Mouse (Mus musculus): ENCODE data around the gene Gatd1. TPM values are rescaled to one million over a fixed set of nuclear protein-coding genes. Genes with fewer than 3 reads are reported as not detected.

Gene Gatd1
- polyA plus RNA-seq, 1 experiment, result 36.7 TPM

- no peak overlapping the region for H3K27ac ChIP-seq (ENCODE audit: insufficient read depth, low read length)
- peak overlapping the region; percentile 40; the same call in 1 of the 2 replicates for H3K4me3 ChIP-seq (ENCODE audit: low read depth, low read length)
- no peaks in the 10 kb centered on the region for H3K27me3 ChIP-seq (ENCODE audit: control insufficient read depth, insufficient read depth, low read length, poor library complexity, severe bottlenecking)
- H3K4me1 ChIP-seq (ENCODE audit: control insufficient read depth, insufficient read depth, low read length), result peaks cover 2% of the 10 kb centered on the region
- TF ChIP-seq EP300 (IDR thresholded peaks at IDR 0.05; ENCODE audit: insufficient read depth, low read depth, low read length), result no peak
- no peak for TF ChIP-seq CTCF (IDR thresholded peaks at IDR 0.05; ENCODE audit: low read depth, low read length)
- TF ChIP-seq POLR2A (IDR thresholded peaks at IDR 0.05; ENCODE audit: insufficient read depth, low read length), result no peak
- peaks cover 14% of the 10 kb centered on the region for H3K36me3 ChIP-seq (ENCODE audit: control insufficient read depth, insufficient read depth, low read length, poor library complexity, severe bottlenecking)
- H3K9ac ChIP-seq (ENCODE audit: low read depth, poor library complexity, severe bottlenecking), result no peak overlapping the region
- no peaks in the 10 kb centered on the region for H3K9me3 ChIP-seq (replicated peaks; ENCODE audit: control insufficient read depth, insufficient read depth, low read length, poor library complexity, severe bottlenecking)
These were observed 20.5 kb upstream of the Gatd1 start for GRCm38 (mm10) chr7:141434464-141434863.

- Histone ChIP-seq H3K9ac (ENCODE audit: low read depth, poor library complexity, severe bottlenecking) (no peak overlapping the region), H3K9me3 (replicated peaks; ENCODE audit: control insufficient read depth, insufficient read depth, low read length, poor library complexity, severe bottlenecking) (no peaks in the 10 kb centered on the region), H3K36me3 (ENCODE audit: control insufficient read depth, insufficient read depth, low read length, poor library complexity, severe bottlenecking) (peaks cover 9% of the 10 kb centered on the region), H3K27ac (ENCODE audit: insufficient read depth, low read length) (no peak overlapping the region), H3K4me1 (ENCODE audit: control insufficient read depth, insufficient read depth, low read length) (peaks cover 2% of the 10 kb centered on the region), H3K4me3 (ENCODE audit: low read depth, low read length) (no peak overlapping the region), H3K27me3 (ENCODE audit: control insufficient read depth, insufficient read depth, low read length, poor library complexity, severe bottlenecking) (no peaks in the 10 kb centered on the region)
- TF ChIP-seq EP300 (IDR thresholded peaks at IDR 0.05; ENCODE audit: insufficient read depth, low read depth, low read length) (no peak), CTCF (IDR thresholded peaks at IDR 0.05; ENCODE audit: low read depth, low read length) (no peak), POLR2A (IDR thresholded peaks at IDR 0.05; ENCODE audit: insufficient read depth, low read length) (no peak)
These were observed 19.8 kb upstream of the Gatd1 start for GRCm38 (mm10) chr7:141433517-141434400.

GRCm38 (mm10) chr7:141432741-141433516, 19.0 kb upstream of the Gatd1 start:
- no peak overlapping the region for H3K27ac ChIP-seq (ENCODE audit: insufficient read depth, low read length)
- no peak overlapping the region for H3K4me3 ChIP-seq (ENCODE audit: low read depth, low read length)
- H3K4me1 ChIP-seq (ENCODE audit: control insufficient read depth, insufficient read depth, low read length), result peaks cover 2% of the 10 kb centered on the region
- no peaks in the 10 kb centered on the region for H3K9me3 ChIP-seq (replicated peaks; ENCODE audit: control insufficient read depth, insufficient read depth, low read length, poor library complexity, severe bottlenecking)
- H3K9ac ChIP-seq (ENCODE audit: low read depth, poor library complexity, severe bottlenecking), result no peak overlapping the region
- H3K27me3 ChIP-seq (ENCODE audit: control insufficient read depth, insufficient read depth, low read length, poor library complexity, severe bottlenecking), result no peaks in the 10 kb centered on the region
- peaks cover under 1% of the 10 kb centered on the region; the same call in 1 of the 2 replicates for H3K36me3 ChIP-seq (ENCODE audit: control insufficient read depth, insufficient read depth, low read length, poor library complexity, severe bottlenecking)
- no peak for TF ChIP-seq CTCF (IDR thresholded peaks at IDR 0.05; ENCODE audit: low read depth, low read length)
- TF ChIP-seq POLR2A (IDR thresholded peaks at IDR 0.05; ENCODE audit: insufficient read depth, low read length), result no peak
- TF ChIP-seq EP300 (IDR thresholded peaks at IDR 0.05; ENCODE audit: insufficient read depth, low read depth, low read length), result no peak

- TF ChIP-seq CTCF (IDR thresholded peaks at IDR 0.05; ENCODE audit: low read depth, low read length), result no peak
- TF ChIP-seq POLR2A (IDR thresholded peaks at IDR 0.05; ENCODE audit: insufficient read depth, low read length), result no peak
- TF ChIP-seq EP300 (IDR thresholded peaks at IDR 0.05; ENCODE audit: insufficient read depth, low read depth, low read length), result no peak
- Histone ChIP-seq H3K9me3 (replicated peaks; ENCODE audit: control insufficient read depth, insufficient read depth, low read length, poor library complexity, severe bottlenecking) (no peaks in the 10 kb centered on the region), H3K9ac (ENCODE audit: low read depth, poor library complexity, severe bottlenecking) (no peak overlapping the region), H3K27me3 (ENCODE audit: control insufficient read depth, insufficient read depth, low read length, poor library complexity, severe bottlenecking) (no peaks in the 10 kb centered on the region), H3K27ac (ENCODE audit: insufficient read depth, low read length) (no peak overlapping the region), H3K36me3 (ENCODE audit: control insufficient read depth, insufficient read depth, low read length, poor library complexity, severe bottlenecking) (no peaks in the 10 kb centered on the region), H3K4me3 (ENCODE audit: low read depth, low read length) (no peak overlapping the region), H3K4me1 (ENCODE audit: control insufficient read depth, insufficient read depth, low read length) (peaks cover 2% of the 10 kb centered on the region)
These were observed 18.3 kb upstream of the Gatd1 start for GRCm38 (mm10) chr7:141432186-141432611.

GRCm38 (mm10) chr7:141431434-141432185, 17.7 kb upstream of the Gatd1 start:
- TF ChIP-seq EP300 (IDR thresholded peaks at IDR 0.05; ENCODE audit: insufficient read depth, low read depth, low read length) (no peak), POLR2A (IDR thresholded peaks at IDR 0.05; ENCODE audit: insufficient read depth, low read length) (no peak)
- H3K27ac ChIP-seq (ENCODE audit: insufficient read depth, low read length), result no peak overlapping the region
- no peak overlapping the region for H3K4me3 ChIP-seq (ENCODE audit: low read depth, low read length)
- no peaks in the 10 kb centered on the region for H3K27me3 ChIP-seq (ENCODE audit: control insufficient read depth, insufficient read depth, low read length, poor library complexity, severe bottlenecking)
- H3K9me3 ChIP-seq (replicated peaks; ENCODE audit: control insufficient read depth, insufficient read depth, low read length, poor library complexity, severe bottlenecking), result no peaks in the 10 kb centered on the region
- peaks cover 2% of the 10 kb centered on the region for H3K4me1 ChIP-seq (ENCODE audit: control insufficient read depth, insufficient read depth, low read length)
- no peak overlapping the region for H3K9ac ChIP-seq (ENCODE audit: low read depth, poor library complexity, severe bottlenecking)
- H3K36me3 ChIP-seq (ENCODE audit: control insufficient read depth, insufficient read depth, low read length, poor library complexity, severe bottlenecking), result no peaks in the 10 kb centered on the region
